Mouse (Mus musculus) small intestine, adult 10 weeks (tissue): Measurements from ENCODE around the gene Tsc1. TPM values are rescaled to one million over a fixed set of nuclear protein-coding genes. Genes with fewer than 3 reads are reported as not detected.

Source experiments
- polyA plus RNA-seq: library from polyadenylated mRNA; stranded (reverse); fragments of 350-450 nt; fragmentation: Illumina TruSeq; extraction: RNeasy Lipid Tissue Mini Kit (QIAGEN cat#74804); gene quantifications from one replicate; pipeline ENCODE4 v1.2.3, GENCODE M21; 2014; ENCODE audit warnings: low replicate concordance

The Tsc1 gene
- polyA plus RNA-seq = 4.8 TPM

DNA sequence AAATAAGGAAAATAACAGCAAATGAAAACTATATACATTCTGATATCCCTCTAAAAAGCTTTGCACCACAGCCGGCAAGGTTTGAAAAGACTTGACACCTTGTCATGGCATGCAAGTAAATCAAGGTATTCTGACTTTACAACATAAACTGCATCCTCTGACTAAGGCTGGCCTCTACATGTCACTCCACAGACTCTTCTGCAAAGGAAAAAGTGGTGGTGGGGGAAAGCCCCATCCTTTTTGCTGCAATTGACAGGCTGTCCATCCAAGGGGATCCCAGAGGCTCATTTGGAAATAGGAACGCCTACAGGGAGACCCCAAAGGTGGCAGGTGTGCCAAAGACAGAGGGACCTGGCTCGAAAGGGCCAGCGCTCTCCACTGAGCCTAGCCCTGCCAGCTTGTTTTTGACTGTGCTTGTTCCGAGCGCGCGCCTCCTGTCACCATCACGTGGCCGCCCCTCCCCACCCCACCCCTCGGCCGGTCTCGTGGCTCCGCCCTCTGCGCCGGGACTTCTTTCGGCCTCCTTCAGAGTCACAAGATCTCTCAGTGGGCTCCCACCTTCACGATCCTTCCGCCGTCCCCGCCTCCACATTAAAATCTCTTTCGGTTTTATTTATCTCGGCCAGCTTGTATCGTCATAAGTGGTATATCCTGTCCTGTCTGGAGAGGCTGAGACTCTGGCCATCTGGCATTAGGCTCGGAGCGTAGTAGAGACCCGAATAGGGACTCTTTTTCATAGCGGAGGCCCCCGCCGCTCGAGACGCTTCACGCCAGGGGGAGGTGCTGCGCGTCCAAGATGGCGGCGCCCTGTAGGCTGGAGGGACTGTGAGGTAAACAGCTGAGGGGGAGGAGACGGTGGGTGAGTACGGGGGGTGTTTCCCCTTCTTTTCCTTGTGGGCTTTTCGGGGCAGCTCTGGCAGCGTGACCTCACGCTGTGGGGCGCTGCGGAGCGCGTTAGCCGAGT is at the start of gene Tsc1:
Tsc1 (plus strand) TSS at position 768 of the 964 bp plus-strand sequence.

GRCm38 (mm10) chr2:28621664-28622171 is 19.3 kb upstream of the Tsc1 start, which contains the start of gene Gfi1b:
Gene Gfi1b (minus strand): TSS chr2:28621982.

DNA sequence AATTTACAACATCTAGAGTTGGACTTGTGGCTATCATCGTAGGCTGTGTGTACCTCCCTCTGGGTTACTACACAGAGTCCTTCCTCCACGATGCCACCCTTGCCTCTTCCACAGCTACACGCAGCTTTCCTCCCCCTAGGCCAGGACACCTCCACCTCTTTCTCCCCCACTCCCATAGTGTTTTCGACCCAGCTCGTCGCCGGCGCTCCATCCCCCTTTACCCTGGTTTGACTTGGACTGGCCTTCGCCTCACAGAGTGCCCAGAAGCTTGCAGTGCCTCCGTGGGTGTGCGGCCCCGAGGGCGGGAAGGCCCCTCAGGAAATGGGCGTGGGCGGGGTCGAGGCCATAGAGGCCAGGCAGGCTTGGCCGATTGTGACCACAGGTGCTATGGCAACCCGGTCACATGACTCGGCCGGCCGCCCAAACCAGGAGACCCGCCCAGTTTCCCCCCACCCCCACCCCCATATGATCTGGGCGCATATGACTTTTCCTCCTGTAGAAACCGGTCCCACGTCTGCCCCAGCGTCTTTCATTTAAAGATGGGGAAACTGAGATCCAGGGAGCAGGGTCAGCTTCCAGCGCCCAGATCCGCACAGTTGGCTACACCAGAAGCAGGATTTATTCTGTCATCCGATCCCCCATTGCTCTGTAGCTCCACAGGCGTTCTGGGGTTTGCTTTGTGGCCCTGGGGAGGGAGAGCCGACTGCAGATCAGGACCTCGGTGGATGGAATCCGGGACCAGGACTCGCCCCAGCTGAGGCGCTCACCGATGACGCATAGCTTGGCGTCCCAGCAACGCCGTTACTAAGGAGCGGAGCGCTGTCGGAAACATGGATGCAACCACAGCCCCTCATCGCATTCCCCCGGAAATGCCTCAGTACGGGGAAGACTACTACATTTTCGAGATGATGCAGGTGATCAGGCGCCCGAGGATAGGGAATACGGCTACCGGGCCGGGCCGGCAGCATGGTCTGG is 58.6 kb downstream of the Tsc1 start, which contains the start of the genes Spaca9 and Ak8:
Spaca9 (minus strand) TSS at position 367 of the 975 bp plus-strand sequence.
Ak8 (plus strand) TSS at position 804 of the 975 bp plus-strand sequence.

Other genes starting within 250 kb of the Tsc1 start
- gene Ppp1r26, start 194.4 kb upstream of the Tsc1 start, polyA plus RNA-seq = 0.56 TPM
- gene 1700007K13Rik, start 174.9 kb upstream of the Tsc1 start, polyA plus RNA-seq = not detected
- gene Mrps2, start 173.2 kb upstream of the Tsc1 start, polyA plus RNA-seq = 69.0 TPM
- gene Gbgt1, start 144.3 kb upstream of the Tsc1 start, polyA plus RNA-seq = not detected
- gene Gm10134, start 135.1 kb upstream of the Tsc1 start, polyA plus RNA-seq = not detected
- gene Ralgds, start 128.1 kb upstream of the Tsc1 start, polyA plus RNA-seq = 8.7 TPM
- 256 TPM for gene Cel, start 77.8 kb upstream of the Tsc1 start, polyA plus RNA-seq
- gene Gtf3c5, start 57.5 kb upstream of the Tsc1 start, polyA plus RNA-seq = 1.4 TPM
- not detected for gene Gfi1b, start 19.2 kb upstream of the Tsc1 start, polyA plus RNA-seq
- gene Spaca9, start 58.5 kb downstream of the Tsc1 start, polyA plus RNA-seq = not detected
- gene Ak8, start 58.9 kb downstream of the Tsc1 start, polyA plus RNA-seq = not detected
- gene Gtf3c4, start 199.1 kb downstream of the Tsc1 start, polyA plus RNA-seq = 9.1 TPM
- 3.1 TPM for gene Ddx31, start 199.2 kb downstream of the Tsc1 start, polyA plus RNA-seq